Mouse (Mus musculus): ENCODE results near the gene Bhlhb9. TPM values are rescaled to one million over a fixed set of nuclear protein-coding genes. Genes with fewer than 3 reads are reported as not detected.
A peak's percentile ranks its signal among the peaks of the same experiment; 100 is the strongest.

Bhlhb9 gene
- total RNA-seq, 2 experiments from 2014 or later: 3.9 to 5.0 TPM

- ATAC-seq (ENCODE audit: poor library complexity, severe bottlenecking): peak; percentile 54
These were observed 88.8 kb downstream of the Bhlhb9 start for GRCm38 (mm10) chrX:135886234-135886585.

GRCm38 (mm10) chrX:135916580-135916979 lies 119.2 kb downstream of the Bhlhb9 start:
- ATAC-seq (ENCODE audit: poor library complexity, severe bottlenecking): no peak

- ATAC-seq (ENCODE audit: poor library complexity, severe bottlenecking): no peak
These were observed 119.7 kb downstream of the Bhlhb9 start for GRCm38 (mm10) chrX:135917116-135917515.

GRCm38 (mm10) chrX:135922162-135922561 lies 124.8 kb downstream of the Bhlhb9 start:
- ATAC-seq (ENCODE audit: poor library complexity, severe bottlenecking): no peak

- ATAC-seq (ENCODE audit: poor library complexity, severe bottlenecking): no peak
These were observed 128.5 kb downstream of the Bhlhb9 start for GRCm38 (mm10) chrX:135925911-135926310.

GRCm38 (mm10) chrX:135928588-135928987 lies 131.2 kb downstream of the Bhlhb9 start:
- no peak for ATAC-seq (ENCODE audit: poor library complexity, severe bottlenecking)

GRCm38 (mm10) chrX:135936452-135936851 lies 139.1 kb downstream of the Bhlhb9 start:
- ATAC-seq (ENCODE audit: poor library complexity, severe bottlenecking): no peak

Other genes with a start within 250 kb of the Bhlhb9 start
- 0.23 and 0.51 TPM in 2 replicates for gene Nxf7, start 198.8 kb upstream of the Bhlhb9 start, total RNA-seq (2015)
- gene Nxf7, start 198.8 kb upstream of the Bhlhb9 start, total RNA-seq (2017): not detected in 2 replicates
- gene Prame, start 169.9 kb upstream of the Bhlhb9 start, total RNA-seq (2015): not detected in 2 replicates
- not detected in 2 replicates for gene Prame, start 169.9 kb upstream of the Bhlhb9 start, total RNA-seq (2017)
- gene Tcp11x2, start 103.8 kb upstream of the Bhlhb9 start, total RNA-seq (2015): not detected in 2 replicates
- not detected in 2 replicates for gene Tcp11x2, start 103.8 kb upstream of the Bhlhb9 start, total RNA-seq (2017)
- gene Tmsb15a, start 72.3 kb upstream of the Bhlhb9 start, total RNA-seq (2015): not detected in 2 replicates
- gene Tmsb15a, start 72.3 kb upstream of the Bhlhb9 start, total RNA-seq (2017): not detected in 2 replicates
- 7.8 and 9.6 TPM in 2 replicates for gene Armcx5, start 54.9 kb upstream of the Bhlhb9 start, total RNA-seq (2015)
- gene Armcx5, start 54.9 kb upstream of the Bhlhb9 start, total RNA-seq (2017): 6.6 and 9.1 TPM in 2 replicates
- 11.6 and 14.6 TPM in 2 replicates for gene Gprasp1, start 54.9 kb upstream of the Bhlhb9 start, total RNA-seq (2015)
- 20.4 and 23.1 TPM in 2 replicates for gene Gprasp1, start 54.9 kb upstream of the Bhlhb9 start, total RNA-seq (2017)
- not detected in 2 replicates for gene Gprasp2, start 41.4 kb downstream of the Bhlhb9 start, total RNA-seq (2015)
- 0.07 TPM in 1 of 2 replicates, not detected in the other for gene Gprasp2, start 41.4 kb downstream of the Bhlhb9 start, total RNA-seq (2017)
- gene Arxes2, start 196.2 kb downstream of the Bhlhb9 start, total RNA-seq (2015): not detected in 2 replicates
- gene Arxes2, start 196.2 kb downstream of the Bhlhb9 start, total RNA-seq (2017): not detected in 2 replicates
- 0.16 TPM in 1 of 2 replicates, not detected in the other for gene Arxes1, start 235.8 kb downstream of the Bhlhb9 start, total RNA-seq (2015)
- gene Arxes1, start 235.8 kb downstream of the Bhlhb9 start, total RNA-seq (2017): not detected in 2 replicates

Measured in megakaryocyte, adult 5-6 weeks (primary cell).